Mouse (Mus musculus): Measurements from ENCODE around the gene Duoxa2.

Gene Duoxa2

GRCm38 (mm10) chr2:122298596-122299490 is at the start of gene Duoxa2:
Gene Duoxa2 (plus strand): TSS chr2:122298900.
- peak in 1 of 2 experiments; percentile 19 for DNase-seq

GRCm38 (mm10) chr2:122255997-122256396 is 42.7 kb upstream of the Duoxa2 start:
- no peak for DNase-seq

GRCm38 (mm10) chr2:122260729-122261128 is 38.0 kb upstream of the Duoxa2 start:
- no peak for DNase-seq

GRCm38 (mm10) chr2:122264690-122265089 is 34.0 kb upstream of the Duoxa2 start:
- no peak for DNase-seq

GRCm38 (mm10) chr2:122266407-122267193 is 32.1 kb upstream of the Duoxa2 start:
- no peak for DNase-seq

GRCm38 (mm10) chr2:122278769-122279168 is 19.9 kb upstream of the Duoxa2 start:
- no peak for DNase-seq

- DNase-seq = no peak
These were observed 14.6 kb upstream of the Duoxa2 start for GRCm38 (mm10) chr2:122284091-122284490.

GRCm38 (mm10) chr2:122286137-122286536 is 12.6 kb upstream of the Duoxa2 start:
- no peak for DNase-seq

GRCm38 (mm10) chr2:122294916-122295315 is 3.8 kb upstream of the Duoxa2 start:
- DNase-seq = no peak

GRCm38 (mm10) chr2:122297271-122298095 is 1.2 kb upstream of the Duoxa2 start:
- DNase-seq = peak in 1 of 2 experiments; percentile 15

GRCm38 (mm10) chr2:122298096-122298499 is 602 bp upstream of the Duoxa2 start, which contains the start of gene Duox2:
Gene Duox2 (minus strand): TSS chr2:122298449.
- DNase-seq = no peak

- no peak for DNase-seq
These were observed 1.4 kb downstream of the Duoxa2 start for GRCm38 (mm10) chr2:122299911-122300655.

- no peak for DNase-seq
These were observed 1.9 kb downstream of the Duoxa2 start for GRCm38 (mm10) chr2:122300656-122301020.

- peak; percentile 41 to 56 for DNase-seq
These were observed 2.6 kb downstream of the Duoxa2 start for GRCm38 (mm10) chr2:122301081-122301920.

- no peak for DNase-seq
These were observed 3.3 kb downstream of the Duoxa2 start for GRCm38 (mm10) chr2:122301921-122302573.

- peak; percentile 60 to 68 for DNase-seq
These were observed 4.0 kb downstream of the Duoxa2 start for GRCm38 (mm10) chr2:122302574-122303241.

- DNase-seq = no peak
These were observed 5.8 kb downstream of the Duoxa2 start for GRCm38 (mm10) chr2:122304544-122304943.

- DNase-seq = no peak
These were observed 6.6 kb downstream of the Duoxa2 start for GRCm38 (mm10) chr2:122305097-122305892.

- DNase-seq = no peak
These were observed 7.5 kb downstream of the Duoxa2 start for GRCm38 (mm10) chr2:122306184-122306583.

Measured in cerebellum, adult 18-20 months (tissue).